Mouse (Mus musculus): ENCODE results near the gene Glod4.

The Glod4 gene

DNA sequence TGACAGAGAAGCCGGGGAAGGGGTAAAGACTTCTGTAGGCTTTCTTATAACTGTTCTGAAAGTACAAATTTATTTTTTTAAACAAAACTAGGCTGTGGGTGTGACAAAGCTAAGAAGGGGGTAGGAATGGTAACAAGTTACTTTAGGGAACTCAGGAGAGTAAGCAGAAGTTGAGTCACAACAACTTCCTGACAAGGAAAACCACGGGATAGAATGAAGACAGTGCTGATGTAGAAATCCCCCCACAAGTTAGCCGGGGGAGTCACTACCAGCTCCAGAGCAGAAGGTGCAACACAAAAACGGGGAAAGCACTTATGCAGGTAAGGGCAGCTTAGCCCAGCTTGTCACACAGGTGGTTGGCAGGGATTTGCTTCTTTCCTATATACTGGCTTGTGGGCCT lies 155.0 kb downstream of the Glod4 start:
- no peak for DNase-seq (ENCODE audit: extremely low spot score, low read depth, low spot score)

- DNase-seq (ENCODE audit: extremely low spot score, low read depth, low spot score) = no peak
Observed at GRCm38 (mm10) chr11:76085898-76086591, 157.5 kb downstream of the Glod4 start.

DNA sequence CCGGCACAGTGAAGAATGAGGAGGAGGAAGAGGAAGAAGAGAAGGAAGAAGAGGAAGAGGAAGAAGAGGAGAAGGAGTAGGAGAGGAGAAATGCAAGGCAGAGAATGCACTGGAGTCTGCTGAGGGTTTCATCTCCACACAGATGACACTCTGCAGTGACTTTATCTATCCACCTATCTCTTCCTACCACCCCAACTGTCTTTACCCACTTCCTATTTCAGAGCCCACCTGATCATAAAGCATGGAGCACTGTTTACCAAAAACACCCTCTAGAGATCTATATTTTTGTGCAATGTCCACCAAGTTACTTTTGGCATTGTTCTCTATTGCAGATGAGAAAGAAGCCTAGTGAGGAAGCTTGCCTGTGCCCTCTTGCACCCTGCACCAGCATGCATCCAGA lies 158.6 kb downstream of the Glod4 start:
- no peak for DNase-seq (ENCODE audit: extremely low spot score, low read depth, low spot score)

- DNase-seq (ENCODE audit: extremely low spot score, low read depth, low spot score) = no peak
Observed at GRCm38 (mm10) chr11:76083941-76084367, 159.6 kb downstream of the Glod4 start.

- no peak for DNase-seq (ENCODE audit: extremely low spot score, low read depth, low spot score)
Observed at GRCm38 (mm10) chr11:76081048-76081640, 162.4 kb downstream of the Glod4 start.

DNA sequence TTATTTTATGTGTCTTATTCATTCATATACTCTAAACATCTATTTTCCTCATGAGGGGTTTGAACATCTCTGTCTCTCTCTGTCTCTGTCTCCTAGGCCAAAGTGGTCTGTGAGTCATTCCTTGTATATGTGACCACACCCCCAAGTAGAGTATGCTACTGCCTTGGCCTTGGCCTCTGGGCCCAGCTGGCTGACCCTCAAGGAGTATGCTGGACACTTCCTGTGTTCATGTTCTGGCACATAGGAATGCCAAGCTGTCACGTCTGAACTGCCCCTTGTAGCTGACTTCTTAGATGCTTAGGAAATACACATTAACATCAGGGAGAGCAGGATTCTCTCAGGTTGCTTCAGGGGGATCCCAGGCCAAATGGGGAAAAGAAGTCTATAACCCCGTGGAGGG lies 163.2 kb downstream of the Glod4 start:
- no peak for DNase-seq (ENCODE audit: extremely low spot score, low read depth, low spot score)

- no peak for DNase-seq (ENCODE audit: extremely low spot score, low read depth, low spot score)
Observed at GRCm38 (mm10) chr11:76077341-76077740, 166.2 kb downstream of the Glod4 start.

- no peak for DNase-seq (ENCODE audit: extremely low spot score, low read depth, low spot score)
Observed at GRCm38 (mm10) chr11:76074296-76075093, 169.0 kb downstream of the Glod4 start.

All from hindlimb bud, embryonic 11.5 days (tissue).